Mouse (Mus musculus) CH12.LX (cell line): ENCODE results near the gene Pald1. TPM values are rescaled to one million over a fixed set of nuclear protein-coding genes. Genes with fewer than 3 reads are reported as not detected.

Source experiments
- DNase-seq: peaks from one replicate; pipeline ENCODE4 v3.0.0-alpha.2; 2013; ENCODE audit errors: extremely low read depth
- H3K27ac ChIP-seq: 2 replicates; pipeline ENCODE4 v1.5.1; 2012; ENCODE audit warnings: low read depth, mild to moderate bottlenecking, control low read depth, moderate library complexity; ENCODE audit not compliant: insufficient read depth
- H3K27me3 ChIP-seq: replicated peaks from 2 replicates; pipeline ENCODE3; 2012; ENCODE audit warnings: inconsistent platforms
- H3K36me3 ChIP-seq, 2 experiments: replicated peaks in 1 of 2; 2 replicates each; pipeline versions ENCODE3 to v1.6.1; 2012; ENCODE audit warnings: inconsistent platforms in 1 of 2, low read length in 1 of 2, mild to moderate bottlenecking in 1 of 2, mixed read lengths in 1 of 2, moderate library complexity in 1 of 2; ENCODE audit not compliant: control insufficient read depth in 1 of 2, insufficient read depth in 1 of 2
- H3K4me1 ChIP-seq, 2 experiments: 2 replicates each; pipeline ENCODE4 v1.6.1; 2012; ENCODE audit warnings: inconsistent platforms in 1 of 2, moderate library complexity in 1 of 2; ENCODE audit not compliant: insufficient read depth in 2 of 2, control insufficient read depth in 1 of 2
- H3K4me2 ChIP-seq: 2 replicates; pipeline ENCODE4 v1.6.1; 2012; ENCODE audit warnings: low read depth, mild to moderate bottlenecking, control low read depth; ENCODE audit not compliant: poor library complexity, insufficient read depth, severe bottlenecking
- H3K4me3 ChIP-seq, 3 experiments: fragments of 150-350 bp in 1 of 3; sonication (generic) in 1 of 3; replicated peaks in 1 of 3; 2 replicates each; pipeline versions ENCODE3 to v1.5.1; 2011 to 2012; ENCODE audit warnings: low read depth in 2 of 3, low read length in 2 of 3, mild to moderate bottlenecking in 2 of 3, moderate library complexity in 2 of 3, control low read depth in 1 of 3, improper control_type of control experiment in 1 of 3, inconsistent platforms in 1 of 3, mixed read lengths in 1 of 3; ENCODE audit not compliant: poor library complexity in 1 of 3
- H3K79me2 ChIP-seq: replicated peaks from 2 replicates; pipeline ENCODE4 v1.6.1; 2012; ENCODE audit warnings: mild to moderate bottlenecking, moderate library complexity; ENCODE audit not compliant: control insufficient read depth, poor library complexity, insufficient read depth, severe bottlenecking; ENCODE audit errors: extremely low read depth
- H3K9ac ChIP-seq: 2 replicates; pipeline ENCODE4 v1.6.1; 2012; ENCODE audit warnings: low read depth, mild to moderate bottlenecking, control low read depth, moderate library complexity; ENCODE audit not compliant: insufficient read depth
- H3K9me3 ChIP-seq: replicated peaks from 2 replicates; pipeline ENCODE3; 2012; ENCODE audit warnings: low read length, inconsistent platforms, mixed read lengths
- CHD1 ChIP-seq: IDR thresholded peaks from 2 replicates; pipeline ENCODE4 v1.6.1; 2012; ENCODE audit warnings: low read depth, low read length, improper control_type of control experiment, inconsistent platforms
- CHD2 ChIP-seq: IDR thresholded peaks from 2 replicates; pipeline ENCODE4 v1.6.1; 2011; ENCODE audit warnings: low read length, improper control_type of control experiment
- ELF1 ChIP-seq: IDR thresholded peaks from 2 replicates; pipeline ENCODE4 v1.6.1; 2014; ENCODE audit warnings: low read depth, mild to moderate bottlenecking, inconsistent platforms, low read length, improper control_type of control experiment
- ETS1 ChIP-seq: conservative IDR thresholded peaks from 2 replicates; pipeline ENCODE4 v1.6.1; 2012; ENCODE audit warnings: low read depth, mild to moderate bottlenecking, inconsistent platforms, low read length, improper control_type of control experiment, moderate library complexity
- GABPA ChIP-seq: IDR thresholded peaks from 2 replicates; pipeline ENCODE4 v1.6.1; 2012; ENCODE audit warnings: low read depth, low read length, improper control_type of control experiment, inconsistent platforms; ENCODE audit not compliant: insufficient replicate concordance
- JUND ChIP-seq: conservative IDR thresholded peaks from 2 replicates; pipeline ENCODE4 v1.6.1; 2011; ENCODE audit warnings: low read depth, low read length, improper control_type of control experiment
- MAX ChIP-seq: IDR thresholded peaks from 2 replicates; pipeline ENCODE4 v1.6.1; 2011; ENCODE audit warnings: low read length, improper control_type of control experiment
- MYC ChIP-seq: IDR thresholded peaks from 2 replicates; pipeline ENCODE4 v1.6.1; 2011; ENCODE audit warnings: low read depth, mild to moderate bottlenecking, improper control_type of control experiment, low read length
- NELFE ChIP-seq: IDR thresholded peaks from 2 replicates; pipeline ENCODE4 v1.6.1; 2011; ENCODE audit warnings: low read depth, low read length, improper control_type of control experiment
- NRF1 ChIP-seq: IDR thresholded peaks from 2 replicates; pipeline ENCODE4 v1.6.1; 2014; ENCODE audit warnings: low read depth, mild to moderate bottlenecking, inconsistent platforms, low read length, improper control_type of control experiment, moderate library complexity
- POLR2A ChIP-seq: IDR thresholded peaks from 2 replicates; pipeline ENCODE4 v1.6.1; 2011; ENCODE audit warnings: low read depth, mild to moderate bottlenecking, improper control_type of control experiment, low read length
- RCOR1 ChIP-seq: conservative IDR thresholded peaks from 2 replicates; pipeline ENCODE4 v1.6.1; 2012; ENCODE audit warnings: low read depth, mild to moderate bottlenecking, inconsistent platforms, low read length, improper control_type of control experiment
- TBP ChIP-seq: conservative IDR thresholded peaks from 2 replicates; pipeline ENCODE4 v1.6.1; 2011; ENCODE audit warnings: low read depth, low read length, improper control_type of control experiment
- TCF12 ChIP-seq: IDR thresholded peaks from 2 replicates; pipeline ENCODE4 v1.6.1; 2014; ENCODE audit warnings: low read depth, mild to moderate bottlenecking, inconsistent platforms, low read length, improper control_type of control experiment
- USF1 ChIP-seq: IDR thresholded peaks from 2 replicates; pipeline ENCODE4 v1.6.1; 2014; ENCODE audit warnings: low read depth, mild to moderate bottlenecking, inconsistent platforms, low read length, improper control_type of control experiment
- USF2 ChIP-seq: conservative IDR thresholded peaks from 2 replicates; pipeline ENCODE4 v1.6.1; 2011; ENCODE audit warnings: low read depth, low read length, improper control_type of control experiment
- ZKSCAN1 ChIP-seq: IDR thresholded peaks from 2 replicates; pipeline ENCODE4 v1.6.1; 2012; ENCODE audit warnings: low read depth, inconsistent platforms, low read length, improper control_type of control experiment, borderline replicate concordance
- ZNF384 ChIP-seq: IDR thresholded peaks from 2 replicates; pipeline ENCODE4 v1.6.1; 2012; ENCODE audit warnings: low read depth, low read length, improper control_type of control experiment, inconsistent platforms
- dilution Hi-C: fragments of 300-500 bp; cut with MboI; formaldehyde crosslinking; loops from 2 replicates; pipeline ENCODE4 v1.14.3; 2020; ENCODE audit warnings: low sequenced_read_pairs; ENCODE audit not compliant: extremely low pct_unique_long_range_greater_than_20kb, extremely low pct_ligation_motif_present
- in situ Hi-C: fragments of 300-500 bp; cut with MboI; formaldehyde crosslinking; loops from 3 replicates; pipeline ENCODE4 v1.14.3; 2019; ENCODE audit warnings: low sequenced_read_pairs, low pct_ligation_motif_present, low pct_unique_long_range_greater_than_20kb, mixed read lengths
- polyA plus RNA-seq: library from polyadenylated mRNA; unstranded; fragments of >175 nt; gene quantifications from 2 replicates; pipeline ENCODE4 v1.2.1, GENCODE M21; 2012; ENCODE audit warnings: low read depth; ENCODE audit not compliant: insufficient read length
- total RNA-seq, 2 experiments: library from RNA; depleted of rRNA; stranded (reverse); fragments of 300-350 nt in 1 of 2; fragments of >200 nt in 1 of 2; gene quantifications; 2 replicates each; pipeline ENCODE4 v1.2.3; 2012 to 2014

Pald1 gene
- total and polyA plus RNA-seq, 3 experiments: 1.5 to 2.0 (median 1.5) TPM

DNA sequence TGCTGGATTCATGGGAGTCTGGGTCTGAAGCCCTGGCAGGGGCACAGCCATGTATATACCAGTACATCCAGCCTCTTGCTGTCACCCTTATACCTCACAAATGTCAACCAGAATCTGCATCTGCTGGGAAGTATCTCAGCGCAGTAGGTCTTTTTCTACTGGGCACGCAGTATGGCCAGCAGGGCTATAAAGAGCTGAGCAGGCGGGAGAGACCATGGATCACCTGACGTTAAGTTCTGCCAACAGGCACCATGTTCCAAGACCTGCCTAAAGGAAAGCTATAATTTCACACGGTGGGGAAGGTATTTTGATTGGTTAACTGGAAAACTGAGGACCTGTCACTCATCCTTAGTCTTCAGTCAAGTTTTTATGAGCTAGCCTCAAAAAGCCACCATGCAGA is 45.7 kb upstream of the Pald1 start:
- no peak overlapping the region for H3K4me2 ChIP-seq
- H3K9me3 ChIP-seq: no peaks in the 10 kb centered on the region
- no peak for TF ChIP-seq TBP
- TF ChIP-seq TCF12: no peak
- H3K4me1 ChIP-seq: peaks cover 0 to 3% of the 10 kb centered on the region in 2 experiments; a peak in 2 of 4 replicates
- H3K9ac ChIP-seq: no peak overlapping the region
- H3K27ac ChIP-seq: no peak overlapping the region
- in situ Hi-C loops (no loop called here), dilution Hi-C loops (no loop called here)
- DNase-seq: no peak
- H3K79me2 ChIP-seq: no peaks in the 10 kb centered on the region
- H3K36me3 ChIP-seq: peaks cover 38 to 52% of the 10 kb centered on the region in 2 experiments
- no peaks in the 10 kb centered on the region for H3K27me3 ChIP-seq
- no peak overlapping the region for H3K4me3 ChIP-seq

DNA sequence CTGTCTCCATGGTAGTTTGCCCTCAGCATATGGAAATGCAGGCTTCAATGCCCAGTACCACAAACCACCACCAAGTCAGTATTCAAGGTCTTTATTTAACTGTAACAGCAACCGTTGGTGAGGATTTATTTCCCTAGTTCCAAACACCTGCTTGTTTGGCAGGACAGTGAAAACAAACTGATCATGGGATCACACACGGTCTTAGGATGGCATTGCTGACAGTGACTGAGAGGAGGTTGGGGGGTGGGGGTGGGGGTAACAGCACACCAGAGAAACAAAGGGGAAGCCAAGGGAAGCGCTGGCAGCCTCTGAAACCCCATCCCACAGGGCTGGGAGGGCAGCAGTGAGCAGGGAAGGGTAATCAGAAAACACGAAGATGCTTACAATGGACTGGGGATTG is 45.1 kb upstream of the Pald1 start:
- TF ChIP-seq ZKSCAN1 (no peak), ZNF384 (no peak), CHD2 (no peak), GABPA (no peak), MAX (no peak), RCOR1 (no peak), TCF12 (no peak), JUND (no peak), ETS1 (no peak), NRF1 (no peak), POLR2A (no peak), CHD1 (no peak), ELF1 (no peak), MYC (no peak), USF2 (no peak), USF1 (no peak), NELFE (no peak)
- Histone ChIP-seq H3K27ac (no peak overlapping the region), H3K4me1 (peaks cover 0 to 4% of the 10 kb centered on the region in 2 experiments; a peak in 2 of 4 replicates), H3K4me3 (no peak overlapping the region), H3K4me2 (no peak overlapping the region), H3K9ac (no peak overlapping the region), H3K79me2 (no peaks in the 10 kb centered on the region), H3K9me3 (no peaks in the 10 kb centered on the region), H3K36me3 (peaks cover 32 to 46% of the 10 kb centered on the region in 2 experiments), H3K27me3 (no peaks in the 10 kb centered on the region)
- in situ Hi-C loops: no loop called here
- dilution Hi-C loops: no loop called here
- no peak for DNase-seq
